Mouse (Mus musculus) erythroblast, embryonic 14.5 days (primary cell): ENCODE data around the gene Arpc2. TPM values are rescaled to one million over a fixed set of nuclear protein-coding genes. Genes with fewer than 3 reads are reported as not detected.

ENCODE experiments used
- H3K27me3 ChIP-seq: 2 replicates; pipeline ENCODE4 v1.6.1; 2012; ENCODE audit warnings: inconsistent platforms; ENCODE audit not compliant: control insufficient read depth
- H3K36me3 ChIP-seq: 2 replicates; pipeline ENCODE4 v1.6.1; 2012; ENCODE audit warnings: mild to moderate bottlenecking, inconsistent platforms; ENCODE audit not compliant: control insufficient read depth
- H3K4me1 ChIP-seq: 2 replicates; pipeline ENCODE4 v1.6.1; 2012; ENCODE audit warnings: inconsistent platforms; ENCODE audit not compliant: control insufficient read depth
- H3K4me3 ChIP-seq: replicated peaks from 2 replicates; pipeline ENCODE3; 2012; ENCODE audit warnings: moderate library complexity, mild to moderate bottlenecking, inconsistent platforms
- H3K9me3 ChIP-seq: 2 replicates; pipeline ENCODE4 v1.6.1; 2012; ENCODE audit warnings: low read length, inconsistent platforms, mixed read lengths; ENCODE audit not compliant: control insufficient read depth
- GATA1 ChIP-seq: IDR thresholded peaks from 2 replicates; pipeline ENCODE4 v1.6.1; 2012; ENCODE audit warnings: low read length, inconsistent platforms, mixed read lengths
- TAL1 ChIP-seq: IDR thresholded peaks from 3 replicates; pipeline ENCODE4 v1.6.1; 2012; ENCODE audit warnings: low read length, inconsistent platforms, mixed read lengths
- polyA plus RNA-seq: library from polyadenylated mRNA; stranded (reverse); fragments of >175 nt; gene quantifications from 2 replicates; pipeline ENCODE4 v1.2.3, GENCODE M21; 2012

The Arpc2 gene
- polyA plus RNA-seq, 1 experiment, result 7.8 TPM

DNA sequence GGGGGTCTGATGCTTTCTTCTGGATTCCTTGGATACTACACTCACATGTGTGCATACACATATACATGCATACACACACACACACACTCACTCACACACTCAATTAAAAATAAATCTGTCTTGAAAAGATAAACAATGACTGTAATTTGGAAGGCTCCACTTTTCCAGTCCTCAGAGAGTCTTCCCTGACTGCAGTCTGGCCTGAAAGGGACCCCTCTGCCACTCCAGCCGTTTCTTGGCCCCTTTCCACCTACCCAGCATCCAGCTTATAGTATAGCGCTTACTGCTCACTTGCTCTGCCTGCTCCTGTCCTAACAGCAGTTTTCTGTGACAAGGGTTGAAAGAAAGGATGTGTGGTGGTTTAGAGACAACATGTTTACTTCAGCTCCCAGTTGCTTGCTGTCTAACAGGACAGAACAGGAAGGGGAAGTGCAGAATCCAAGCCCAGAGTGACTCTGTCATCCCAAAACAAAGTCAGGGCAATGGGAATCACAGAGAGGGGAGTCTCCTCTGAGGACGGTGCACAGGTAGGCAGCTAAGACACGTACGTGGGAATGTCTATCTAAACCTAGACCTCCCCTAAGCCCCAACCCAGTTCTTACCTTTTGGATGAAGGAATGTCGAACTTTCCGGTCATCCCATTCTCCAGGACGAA is 57.5 kb downstream of the Arpc2 start:
- Histone ChIP-seq H3K4me1 (peaks cover 60% of the 10 kb centered on the region), H3K36me3 (peaks cover 84% of the 10 kb centered on the region), H3K9me3 (no peaks in the 10 kb centered on the region), H3K27me3 (no peaks in the 10 kb centered on the region), H3K4me3 (no peak overlapping the region)
- no peak for TF ChIP-seq TAL1

DNA sequence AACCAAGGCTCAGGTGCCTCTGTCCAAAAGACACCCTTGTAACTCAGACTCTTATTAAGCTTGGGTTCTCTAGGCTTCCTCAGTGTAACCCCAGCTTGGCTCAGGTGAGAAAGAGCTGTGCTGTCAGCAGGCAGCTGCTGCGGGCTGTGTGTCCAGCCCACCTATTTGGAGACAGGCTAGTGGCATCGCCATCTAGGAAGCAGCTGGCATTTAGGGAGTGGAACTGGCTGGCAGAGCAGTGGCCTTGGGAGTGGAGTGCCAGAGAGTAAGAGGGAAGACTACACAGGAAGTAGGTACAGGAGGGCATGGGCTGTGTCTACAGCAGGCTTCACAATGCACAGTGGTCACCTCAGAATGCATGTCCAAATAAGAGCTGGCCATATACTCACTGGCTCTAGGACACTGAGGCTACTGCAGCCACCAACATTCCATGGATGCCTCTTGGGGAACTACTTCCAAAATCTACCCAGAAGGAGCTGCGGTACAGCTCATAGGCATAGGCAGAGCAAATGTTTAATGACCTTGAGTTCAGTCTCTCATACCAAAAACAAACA is 58.3 kb downstream of the Arpc2 start:
- Histone ChIP-seq H3K36me3 (peaks cover 78% of the 10 kb centered on the region), H3K27me3 (no peaks in the 10 kb centered on the region), H3K4me1 (peaks cover 60% of the 10 kb centered on the region), H3K4me3 (no peak overlapping the region), H3K9me3 (no peaks in the 10 kb centered on the region)
- no peak for TF ChIP-seq GATA1
- no peak for TF ChIP-seq TAL1

DNA sequence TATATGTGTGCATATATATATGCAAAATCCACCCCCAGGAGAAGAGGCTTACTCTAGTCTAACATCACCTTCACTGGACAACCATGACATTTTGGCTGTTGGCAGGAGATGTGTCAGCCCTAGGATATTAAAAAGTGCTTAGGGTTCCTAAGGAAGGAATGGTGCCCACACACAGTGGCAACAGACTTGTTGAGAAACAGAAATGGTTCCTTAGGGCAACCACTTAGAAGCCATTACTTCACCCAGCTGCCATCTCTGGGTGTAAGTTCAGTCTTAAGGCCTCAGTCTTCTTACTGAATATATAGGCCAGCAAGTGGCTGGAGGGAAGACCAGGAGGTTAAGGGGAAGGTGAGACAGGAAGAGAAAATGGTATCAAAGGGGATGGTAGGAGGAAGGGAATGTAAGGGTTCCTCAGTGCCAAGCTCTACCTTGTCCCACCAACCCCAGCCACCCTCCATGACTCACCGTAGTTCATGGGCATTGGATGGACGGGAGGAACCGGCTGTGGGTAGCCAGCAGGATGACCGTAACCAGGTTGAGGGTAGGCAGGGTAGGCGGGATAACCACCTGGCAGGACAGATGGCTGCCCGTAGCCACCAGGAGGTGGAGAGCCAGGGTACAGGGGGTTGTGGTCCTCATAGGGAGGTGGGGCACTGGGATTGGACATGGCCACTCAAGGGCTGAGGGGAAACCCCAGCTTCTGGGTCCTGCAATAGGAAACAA is 59.0 kb downstream of the Arpc2 start:
- Histone ChIP-seq H3K27me3 (no peaks in the 10 kb centered on the region), H3K4me1 (peaks cover 67% of the 10 kb centered on the region), H3K9me3 (no peaks in the 10 kb centered on the region), H3K36me3 (peaks cover 71% of the 10 kb centered on the region), H3K4me3 (peak overlapping the region; percentile 62)
- no peak for TF ChIP-seq GATA1
- no peak for TF ChIP-seq TAL1

DNA sequence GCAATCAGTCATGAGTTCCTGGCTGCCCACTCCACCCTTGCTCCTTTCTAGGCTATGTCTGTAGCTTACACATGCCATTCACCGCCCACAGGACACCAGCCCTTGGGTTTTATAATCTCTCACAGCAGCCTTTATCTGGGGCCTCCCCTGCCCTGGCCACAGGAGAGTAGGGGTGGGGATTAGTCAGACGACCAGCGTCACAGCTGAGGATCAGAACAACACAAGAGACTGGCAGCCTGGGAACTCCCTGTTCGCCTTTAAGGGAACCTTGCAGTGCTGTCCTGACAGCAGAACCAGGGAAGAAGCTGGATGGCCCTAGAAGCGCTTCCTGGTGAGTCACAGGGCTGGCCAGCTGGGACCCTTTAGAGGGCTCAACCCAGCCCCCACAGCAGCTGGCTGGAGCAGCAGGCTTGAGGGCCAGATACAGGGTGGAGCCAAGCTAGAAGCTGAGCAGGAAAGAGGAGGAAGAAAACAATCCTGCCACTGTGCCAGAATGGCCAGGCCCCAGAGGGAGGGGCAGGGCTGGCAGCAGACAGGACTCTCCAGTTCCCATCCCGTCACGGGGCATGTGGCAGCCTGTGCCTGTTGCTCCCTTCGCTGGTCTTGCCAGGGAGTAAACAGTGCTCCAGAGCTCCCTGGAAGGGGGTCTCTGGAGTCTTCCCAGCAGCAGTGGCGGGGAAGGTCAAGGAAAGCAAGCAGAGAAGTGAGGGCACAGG is 59.7 kb downstream of the Arpc2 start:
- peaks cover 65% of the 10 kb centered on the region for H3K36me3 ChIP-seq
- TF ChIP-seq TAL1 (no peak; the same call in 2 of the 3 replicates), GATA1 (peak; percentile 29; the same call in 1 of the 2 replicates)
- peak overlapping the region; percentile 62 for H3K4me3 ChIP-seq
- peaks cover 72% of the 10 kb centered on the region for H3K4me1 ChIP-seq
- no peaks in the 10 kb centered on the region for H3K9me3 ChIP-seq
- no peaks in the 10 kb centered on the region for H3K27me3 ChIP-seq

DNA sequence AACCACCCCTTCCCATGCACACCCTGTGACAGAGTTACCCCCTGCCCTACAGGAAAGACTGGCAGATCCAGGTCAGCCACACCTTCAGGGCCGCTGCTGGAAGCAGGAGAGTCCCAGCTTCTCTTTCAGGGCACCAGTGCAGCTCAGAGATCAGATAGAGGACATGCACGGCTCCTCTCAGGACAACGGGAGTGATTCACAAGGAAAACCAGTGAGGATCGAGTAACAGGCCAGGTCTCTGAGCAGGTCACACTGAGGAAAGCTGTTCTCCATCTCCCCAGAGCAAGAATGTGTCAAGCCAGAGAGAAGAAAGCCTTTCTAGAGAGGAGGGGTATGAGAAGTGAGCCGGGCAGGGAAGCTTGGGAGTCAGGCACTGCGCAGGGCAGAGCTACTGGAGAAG is 60.6 kb downstream of the Arpc2 start:
- Histone ChIP-seq H3K27me3 (no peaks in the 10 kb centered on the region), H3K4me3 (peak overlapping the region; percentile 62), H3K9me3 (no peaks in the 10 kb centered on the region), H3K36me3 (peaks cover 58% of the 10 kb centered on the region), H3K4me1 (peaks cover 74% of the 10 kb centered on the region)
- TF ChIP-seq TAL1, result no peak

DNA sequence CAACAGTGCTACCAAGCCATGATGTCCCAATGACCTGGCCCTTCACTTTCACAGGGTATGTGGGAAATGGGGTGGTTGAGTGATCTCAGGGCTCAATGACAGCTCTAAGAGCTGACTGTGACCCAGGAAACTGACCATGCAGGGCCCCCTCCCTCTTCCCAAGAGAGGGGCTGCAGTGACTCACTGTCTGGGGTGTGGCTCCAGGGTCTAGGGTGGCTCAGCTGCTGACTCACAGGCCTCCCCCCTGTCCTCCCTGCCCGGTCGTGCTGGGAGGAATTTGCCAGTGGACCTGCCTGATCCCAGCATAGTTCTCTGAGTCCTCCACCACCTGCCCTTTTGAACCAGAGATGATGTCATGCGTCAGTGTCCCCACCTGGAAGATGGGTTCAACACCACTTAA is 61.4 kb downstream of the Arpc2 start:
- Histone ChIP-seq H3K27me3 (no peaks in the 10 kb centered on the region), H3K9me3 (no peaks in the 10 kb centered on the region), H3K4me1 (peaks cover 78% of the 10 kb centered on the region), H3K36me3 (peaks cover 55% of the 10 kb centered on the region), H3K4me3 (peak overlapping the region; percentile 8)
- TF ChIP-seq TAL1, result no peak
- no peak for TF ChIP-seq GATA1

DNA sequence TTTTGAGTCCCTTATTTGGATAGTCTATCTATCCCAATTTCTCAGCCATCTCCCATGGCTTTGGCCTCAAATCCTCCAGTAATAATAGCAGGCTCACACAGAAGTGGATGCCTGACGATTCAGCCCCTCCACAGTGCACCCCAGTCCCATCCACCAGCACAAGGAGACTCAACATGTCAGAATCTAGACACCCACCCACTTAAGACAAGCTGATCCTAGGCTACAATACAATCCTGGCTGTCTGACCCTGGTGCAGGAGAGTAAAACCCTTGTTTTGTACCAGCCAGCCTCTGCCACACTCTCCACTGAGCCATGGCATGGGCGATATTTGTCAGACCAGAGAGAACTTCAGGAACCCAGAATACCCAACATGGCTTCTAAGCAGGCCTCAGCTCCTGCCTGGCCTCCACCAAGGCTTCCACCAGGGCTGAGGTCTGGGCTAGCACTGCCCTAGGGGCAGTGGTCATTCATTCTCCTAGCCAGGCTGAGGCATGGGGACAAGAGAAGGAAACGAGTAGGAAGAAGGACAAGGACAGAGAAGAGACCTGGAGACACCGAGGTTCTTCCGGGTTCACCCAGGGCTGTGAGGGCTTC is 62.4 kb downstream of the Arpc2 start:
- Histone ChIP-seq H3K4me1 (peaks cover 82% of the 10 kb centered on the region), H3K4me3 (no peak overlapping the region), H3K36me3 (peaks cover 46% of the 10 kb centered on the region)

DNA sequence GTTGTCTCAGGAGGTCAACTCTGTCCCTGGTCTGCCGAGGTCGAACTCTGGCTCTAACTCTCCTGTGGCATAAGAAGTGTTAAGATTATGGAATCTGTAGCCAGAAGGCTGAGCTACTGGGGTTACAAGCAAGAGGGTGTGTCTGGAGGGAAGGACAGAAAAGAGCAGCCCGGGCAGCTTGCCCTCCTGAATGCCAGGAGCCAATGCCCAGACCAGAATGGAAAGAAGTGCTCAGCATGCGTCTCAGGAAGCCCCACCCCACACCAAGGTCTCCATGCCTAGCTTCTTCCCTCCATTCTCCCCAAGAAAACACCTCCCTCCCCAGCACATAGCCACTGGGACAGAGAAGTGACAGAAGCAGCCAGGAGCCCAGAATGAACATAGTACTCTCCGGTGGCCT is 63.1 kb downstream of the Arpc2 start:
- Histone ChIP-seq H3K27me3 (no peaks in the 10 kb centered on the region), H3K4me1 (peaks cover 82% of the 10 kb centered on the region), H3K36me3 (peaks cover 38% of the 10 kb centered on the region), H3K4me3 (no peak overlapping the region), H3K9me3 (no peaks in the 10 kb centered on the region)
- TF ChIP-seq TAL1 (no peak), GATA1 (no peak)

More for the DNA sequence above, 62.4 kb downstream of the Arpc2 start:
- Histone ChIP-seq H3K9me3 (no peaks in the 10 kb centered on the region), H3K27me3 (no peaks in the 10 kb centered on the region)
- no peak for TF ChIP-seq GATA1
- TF ChIP-seq TAL1, result no peak
